Mouse (Mus musculus) layer of hippocampus, adult 8-10 months (tissue): ENCODE measurements at regions not wholly inside any gene's neighbourhood (a gene's known extent, or its start where the extent isn't known, plus 50 kb on each side); places are given as distances from the start of the nearest gene placed in this dataset.

Experiments
- DNase-seq, 2 experiments: peaks; one replicate each; pipeline ENCODE4 v3.0.0; 2022; ENCODE audit warnings: low spot score in 2 of 2

DNA sequence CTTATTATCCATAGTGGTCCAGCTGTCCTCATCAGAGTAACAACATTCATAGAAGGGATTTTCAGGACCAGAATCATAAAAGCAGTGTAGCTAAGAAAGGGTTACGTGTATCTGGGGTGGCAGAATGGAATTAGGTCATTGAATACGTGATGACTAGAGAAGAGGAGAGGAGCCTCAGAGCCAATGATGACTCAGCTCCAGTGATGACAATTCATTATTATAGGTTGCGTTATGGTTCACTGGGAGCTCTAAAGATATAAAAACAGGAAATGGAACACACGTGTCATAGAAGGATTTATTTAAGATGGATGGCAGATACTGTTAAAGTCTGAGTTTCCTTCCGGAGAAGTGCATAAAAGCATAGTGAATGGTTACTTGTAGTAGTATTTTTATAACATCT lies 291.6 kb downstream of the Isl1 start:
- DNase-seq: no peak

DNA sequence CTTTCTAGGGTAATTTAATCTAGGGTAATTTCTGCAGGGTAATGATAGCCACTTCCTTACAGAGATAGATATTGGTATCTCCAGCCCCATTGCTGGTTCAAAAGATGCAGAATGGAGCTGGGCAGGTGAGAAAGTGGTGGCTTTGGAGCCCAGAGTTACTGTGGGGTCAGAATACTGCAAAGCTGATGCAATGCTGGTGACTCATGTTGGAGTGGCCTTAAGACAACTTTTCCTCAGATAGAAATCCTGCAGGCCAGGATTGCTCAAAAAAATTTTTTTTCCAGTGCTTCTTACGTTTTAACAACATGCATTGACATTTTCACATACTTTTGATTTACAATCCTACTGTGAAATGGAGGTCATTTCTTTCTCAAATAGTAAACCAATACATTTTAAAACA lies 305.8 kb downstream of the Isl1 start:
- no peak for DNase-seq

DNA sequence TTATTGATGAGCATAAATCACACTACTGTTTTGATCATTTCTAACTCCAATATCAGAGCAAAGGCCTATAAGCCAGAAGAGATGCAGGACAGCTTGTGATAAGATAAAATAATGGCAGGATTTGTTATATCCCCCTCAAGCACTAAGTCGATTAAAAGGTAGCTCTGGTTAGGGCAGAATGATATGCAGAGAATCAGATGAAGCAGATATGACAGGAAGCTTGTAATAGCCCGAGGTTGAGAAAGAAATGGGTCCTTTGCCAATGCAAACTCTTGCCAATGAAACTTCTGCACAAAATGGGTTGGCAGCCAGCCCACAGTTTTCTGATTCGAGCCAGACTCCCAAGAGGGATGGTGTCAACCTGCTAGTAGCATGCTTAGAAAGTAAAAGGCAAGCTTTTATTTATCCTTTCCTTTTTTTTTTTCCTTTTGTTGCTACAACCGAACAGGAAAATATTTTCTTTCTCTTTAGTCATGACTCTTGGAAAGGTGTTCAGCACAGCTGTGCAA lies 307.0 kb downstream of the Isl1 start:
- DNase-seq: peak; percentile 48 to 76

DNA sequence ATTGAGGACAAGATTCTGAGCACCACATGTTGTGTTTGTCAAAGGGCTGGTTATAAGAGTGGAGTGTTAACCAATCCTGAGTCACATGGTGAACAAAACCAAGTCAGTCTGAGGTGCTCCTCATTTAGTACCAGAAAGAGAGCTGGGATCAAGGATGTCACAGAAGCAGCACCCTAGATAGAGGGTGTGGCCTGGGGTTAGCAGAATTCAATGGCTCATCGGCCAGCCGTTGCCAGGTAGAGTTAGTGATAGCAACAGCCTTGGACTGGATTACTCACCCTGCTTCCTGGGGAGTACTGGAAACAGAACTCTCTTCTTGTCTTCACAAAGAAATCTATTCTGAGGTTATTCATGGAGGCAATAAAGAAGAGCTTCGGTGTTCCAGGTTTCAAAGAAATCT lies 318.9 kb downstream of the Isl1 start:
- no peak for DNase-seq

DNA sequence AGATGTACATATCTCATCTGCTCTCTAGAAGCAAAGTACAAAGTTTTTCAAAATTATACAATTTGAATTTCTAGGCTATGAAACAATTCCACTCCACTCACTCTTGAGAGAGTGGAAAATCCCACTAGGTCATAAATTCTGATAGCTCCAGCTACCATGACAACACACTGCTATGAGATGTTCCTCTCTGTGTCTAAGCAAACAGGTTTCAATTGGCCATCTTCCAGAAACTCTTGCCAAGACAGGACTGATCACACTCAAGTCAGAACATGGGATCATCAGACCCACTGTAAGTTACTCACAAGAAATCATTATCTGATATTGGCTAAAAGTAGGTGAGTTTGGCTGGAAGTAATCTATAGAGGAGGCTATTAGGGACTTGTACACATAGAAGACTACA lies 320.4 kb downstream of the Isl1 start:
- no peak for DNase-seq

DNA sequence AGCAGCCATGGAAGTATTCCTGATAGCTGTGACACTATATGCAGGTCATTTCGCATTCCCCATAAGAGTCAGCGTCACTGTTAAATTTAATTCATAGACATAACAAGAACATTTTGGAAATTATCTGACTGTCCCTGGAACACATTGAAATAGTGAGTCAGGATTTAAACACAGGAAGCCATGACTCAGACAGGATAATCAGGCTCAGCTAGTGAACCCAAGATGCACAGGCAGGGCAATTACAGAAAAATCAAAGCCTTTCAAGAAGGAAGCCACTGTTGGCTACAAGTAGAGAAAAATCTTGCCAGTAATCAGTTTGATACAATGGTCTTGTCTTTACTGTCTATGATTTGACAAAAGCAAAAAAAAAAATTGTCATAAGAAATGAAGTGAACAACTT lies 323.2 kb downstream of the Isl1 start:
- no peak for DNase-seq

DNA sequence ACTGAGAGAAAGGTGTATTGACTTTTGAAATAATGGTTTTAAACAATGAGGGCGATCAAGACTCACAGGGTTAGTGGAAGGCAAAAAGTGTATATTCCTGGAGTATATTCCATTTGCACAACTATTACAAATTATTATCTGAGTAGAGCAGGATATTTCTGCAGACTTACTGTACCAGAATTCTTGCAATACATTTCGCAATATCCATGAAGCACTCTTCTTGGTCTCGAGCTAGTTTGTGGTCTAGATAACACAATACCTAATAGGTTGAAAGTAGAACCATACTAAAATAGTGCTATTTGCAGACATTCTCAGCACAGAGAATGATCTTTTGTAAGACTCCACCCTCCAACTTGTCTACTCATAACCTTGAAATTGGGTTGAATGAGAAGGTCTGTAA lies 323.8 kb downstream of the Isl1 start:
- no peak for DNase-seq

DNA sequence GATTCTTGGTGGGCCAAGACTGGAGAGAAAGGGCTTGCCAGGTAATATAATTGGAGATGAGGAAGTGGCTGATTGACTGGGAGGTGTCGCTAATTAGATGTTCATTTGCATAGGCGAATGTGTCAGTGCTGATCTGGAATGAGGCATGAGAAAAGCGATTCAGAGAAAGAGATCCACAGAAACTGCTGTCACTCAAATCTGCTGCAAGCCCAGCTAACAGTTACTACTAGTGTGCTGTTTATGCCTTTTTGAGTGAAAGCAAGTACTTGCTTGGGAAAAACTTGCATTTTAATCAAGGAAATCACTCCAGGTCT lies 331.6 kb downstream of the Isl1 start:
- DNase-seq: no peak

DNA sequence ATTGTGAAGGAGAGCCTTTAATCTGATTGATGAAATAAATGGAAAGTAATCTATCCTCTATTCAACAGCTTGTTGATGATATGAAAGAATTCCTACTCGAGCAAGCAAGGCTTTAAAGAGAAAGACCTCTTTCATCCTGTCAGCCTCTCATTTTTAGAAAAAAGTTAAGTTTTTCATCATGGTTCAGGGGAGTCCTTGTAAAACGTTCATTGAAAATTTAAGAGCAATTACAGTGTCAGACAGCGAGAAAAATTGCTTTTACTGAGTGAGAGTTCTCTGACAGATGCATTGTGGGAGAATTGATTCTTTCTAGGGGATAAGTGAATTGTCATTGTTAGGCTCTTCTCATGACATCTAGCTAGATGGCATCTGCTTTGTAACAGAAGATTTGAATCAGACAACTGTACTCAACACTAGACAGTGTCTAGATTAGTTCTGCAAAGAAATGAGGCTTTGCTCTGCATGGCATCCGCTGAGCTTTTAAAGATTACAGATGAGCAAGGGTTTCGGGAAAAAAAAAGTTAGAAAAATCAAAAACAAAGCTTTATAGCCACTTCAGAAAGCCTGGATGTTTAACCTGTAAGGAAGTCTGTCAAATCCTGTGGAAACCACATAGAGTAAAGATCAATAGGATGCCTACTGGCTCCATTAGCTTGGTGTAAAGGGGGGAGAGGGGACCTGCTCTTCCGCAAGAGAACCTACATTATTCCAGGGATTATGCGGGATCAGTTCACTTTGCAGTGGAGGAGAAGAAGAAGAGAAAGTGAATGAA lies 332.2 kb downstream of the Isl1 start:
- no peak for DNase-seq
